Mouse (Mus musculus) thymus, adult 2 months (tissue): ENCODE measurements around the gene Pld1. TPM values are rescaled to one million over a fixed set of nuclear protein-coding genes. Genes with fewer than 3 reads are reported as not detected.

Experiments used
- DNase-seq: peaks from one replicate; pipeline ENCODE4 v3.0.0; 2021
- H3K27ac ChIP-seq: fragments of 200-500 bp; 2 replicates; pipeline ENCODE4 v1.5.1; 2012; ENCODE audit warnings: low read length, control low read depth; ENCODE audit not compliant: control insufficient read depth, insufficient read depth
- H3K27me3 ChIP-seq: fragments of 200-500 bp; 2 replicates; pipeline ENCODE4 v1.6.1; 2012; ENCODE audit warnings: mild to moderate bottlenecking, low read length, moderate library complexity, mixed read lengths; ENCODE audit not compliant: control insufficient read depth, insufficient read depth
- H3K36me3 ChIP-seq: fragments of 200-500 bp; 2 replicates; pipeline ENCODE4 v1.6.1; 2012; ENCODE audit warnings: mild to moderate bottlenecking, low read length, moderate library complexity; ENCODE audit not compliant: control insufficient read depth, insufficient read depth
- H3K4me1 ChIP-seq: fragments of 200-500 bp; replicated peaks from 2 replicates; pipeline ENCODE4 v1.6.1; 2012; ENCODE audit warnings: low read length; ENCODE audit not compliant: control insufficient read depth, insufficient read depth
- H3K4me3 ChIP-seq: fragments of 200-500 bp; 2 replicates; pipeline ENCODE4 v1.5.1; 2012; ENCODE audit warnings: mild to moderate bottlenecking, low read length, control low read depth, moderate library complexity; ENCODE audit not compliant: control insufficient read depth, insufficient read depth
- CTCF ChIP-seq: fragments of 200-500 bp; IDR thresholded peaks from 2 replicates; pipeline ENCODE4 v1.5.1; 2012; ENCODE audit warnings: mild to moderate bottlenecking, control low read depth, low read length, moderate library complexity, borderline replicate concordance; ENCODE audit not compliant: control insufficient read depth, poor library complexity, insufficient read depth; ENCODE audit errors: extremely low read depth
- POLR2A ChIP-seq: fragments of 200-500 bp; IDR thresholded peaks from 2 replicates; pipeline ENCODE4 v1.6.1; 2012; ENCODE audit warnings: mild to moderate bottlenecking, low read length, control low read depth, moderate library complexity; ENCODE audit not compliant: control insufficient read depth, poor library complexity, insufficient read depth; ENCODE audit errors: extremely low read depth
- WGBS: fragments of 180-500 bp; shearing (Covaris S2); methylation state at CpG from one replicate; pipeline ENCODE4 v1.1.7; 2018; 5-methylcytosine and 5-hydroxymethylcytosine counted together
- polyA plus RNA-seq: library from polyadenylated mRNA; depleted of rRNA; stranded (reverse); fragments of >200 nt; gene quantifications from 2 replicates; pipeline ENCODE4 v1.2.3, GENCODE M21; 2012

Gene Pld1
- polyA plus RNA-seq, 1 experiment, result 3.2 TPM

GRCm38 (mm10) chr3:28007684-28008083 is 69.2 kb downstream of the Pld1 start:
- Histone ChIP-seq H3K4me1 (no peaks in the 10 kb centered on the region), H3K27ac (no peak overlapping the region), H3K4me3 (no peak overlapping the region), H3K36me3 (no peaks in the 10 kb centered on the region), H3K27me3 (no peaks in the 10 kb centered on the region)
- no peak for TF ChIP-seq POLR2A
- no peak for TF ChIP-seq CTCF
- 95% methylated on average over 11 of the region's 11 CpGs for WGBS
- DNase-seq, result no peak

- Histone ChIP-seq H3K36me3 (no peaks in the 10 kb centered on the region), H3K27me3 (no peaks in the 10 kb centered on the region), H3K4me1 (no peaks in the 10 kb centered on the region), H3K4me3 (no peak overlapping the region), H3K27ac (no peak overlapping the region)
- 94% methylated on average over 4 of the region's 4 CpGs for WGBS
- no peak for TF ChIP-seq CTCF
- TF ChIP-seq POLR2A, result no peak
- DNase-seq, result no peak
These were observed 69.9 kb downstream of the Pld1 start for GRCm38 (mm10) chr3:28008369-28008768.

GRCm38 (mm10) chr3:28012177-28012576 is 73.7 kb downstream of the Pld1 start:
- H3K4me1 ChIP-seq, result no peaks in the 10 kb centered on the region
- H3K27ac ChIP-seq, result no peak overlapping the region
- 93% methylated on average over 7 of the region's 7 CpGs for WGBS
- no peak overlapping the region for H3K4me3 ChIP-seq
- no peak for TF ChIP-seq POLR2A
- no peak for TF ChIP-seq CTCF
- no peaks in the 10 kb centered on the region for H3K27me3 ChIP-seq
- no peak for DNase-seq
- H3K36me3 ChIP-seq, result no peaks in the 10 kb centered on the region

GRCm38 (mm10) chr3:28013441-28013840 is 74.9 kb downstream of the Pld1 start:
- 89% methylated on average over 6 of the region's 6 CpGs for WGBS
- Histone ChIP-seq H3K27me3 (no peaks in the 10 kb centered on the region), H3K4me3 (no peak overlapping the region), H3K4me1 (no peaks in the 10 kb centered on the region), H3K27ac (no peak overlapping the region), H3K36me3 (no peaks in the 10 kb centered on the region)
- no peak for TF ChIP-seq POLR2A
- no peak for TF ChIP-seq CTCF
- no peak for DNase-seq

GRCm38 (mm10) chr3:28017002-28017401 is 78.5 kb downstream of the Pld1 start:
- no peak overlapping the region for H3K4me3 ChIP-seq
- WGBS, result 96% methylated on average over 2 of the region's 2 CpGs

GRCm38 (mm10) chr3:28019727-28020126 is 81.2 kb downstream of the Pld1 start:
- Histone ChIP-seq H3K27ac (no peak overlapping the region), H3K27me3 (no peaks in the 10 kb centered on the region), H3K36me3 (no peaks in the 10 kb centered on the region), H3K4me3 (no peak overlapping the region), H3K4me1 (no peaks in the 10 kb centered on the region)
- DNase-seq, result no peak
- 95% methylated on average over 4 of the region's 4 CpGs for WGBS
- TF ChIP-seq POLR2A (no peak), CTCF (no peak)

More at GRCm38 (mm10) chr3:28017002-28017401, 78.5 kb downstream of the Pld1 start:
- no peaks in the 10 kb centered on the region for H3K4me1 ChIP-seq
- H3K27ac ChIP-seq, result no peak overlapping the region
- DNase-seq, result no peak
- TF ChIP-seq CTCF (no peak), POLR2A (no peak)
- H3K36me3 ChIP-seq, result no peaks in the 10 kb centered on the region
- no peaks in the 10 kb centered on the region for H3K27me3 ChIP-seq

GRCm38 (mm10) chr3:28020404-28020803 is 81.9 kb downstream of the Pld1 start:
- TF ChIP-seq CTCF, result no peak
- TF ChIP-seq POLR2A, result no peak
- Histone ChIP-seq H3K4me3 (no peak overlapping the region), H3K27me3 (no peaks in the 10 kb centered on the region), H3K36me3 (no peaks in the 10 kb centered on the region), H3K27ac (no peak overlapping the region), H3K4me1 (no peaks in the 10 kb centered on the region)
- no peak for DNase-seq
- 93% methylated on average over 2 of the region's 2 CpGs for WGBS
